ENCODE assay signal across 22 mouse cellular contexts in genomic region chr4:124016401-124016800, GRCm38 (mm10).
DNase-seq lines count a peak whose midpoint lies in the region; ATAC-seq and TF ChIP-seq lines count a peak whose summit lies in the region.
"Had no signal": no experiment of that assay in that cellular context is flagged by ENCODE, and none has a peak within 500 bp of the region (broad histone marks: within the 10 kb centered on the region; RNA-seq: fewer than 3 reads in every experiment).

No protein-coding gene starts in this region.

- no peak for ATAC-seq in liver, postnatal 0 days
- ATAC-seq: intestine, embryonic 16.5 days had no signal

- WGBS in liver, adult 2 months, result 25% methylated on average over 3 of the region's 3 CpGs
- WGBS in liver, postnatal 0 days (ENCODE audit: insufficient replicate concordance), result 68% methylated on average over 3 of the region's 3 CpGs

- no peak overlapping the region for H3K4me3 ChIP-seq in liver, adult 2 months (ENCODE audit: insufficient read depth, low read depth, low read length)
- no peak overlapping the region for H3K4me3 ChIP-seq in liver, postnatal 0 days (ENCODE audit: low read depth, low read length)
- H3K4me3 ChIP-seq: heart, adult 2 months; kidney, embryonic 15.5 days; limb, embryonic 13.5 days had no signal

- H3K9me3 ChIP-seq in liver, postnatal 0 days (ENCODE audit: low read length), result no peaks in the 10 kb centered on the region
- H3K9me3 ChIP-seq: kidney, embryonic 15.5 days; limb, embryonic 13.5 days had no signal

- no peak overlapping the region for H3K9ac ChIP-seq in liver, adult 2 months (ENCODE audit: low read depth, low read length)
- H3K9ac ChIP-seq in liver, postnatal 0 days (replicated peaks), result no peak overlapping the region
- H3K9ac ChIP-seq: hindbrain, embryonic 14.5 days; kidney, embryonic 15.5 days; limb, embryonic 13.5 days; liver, embryonic 14.5 days had no signal

- H3K27me3 ChIP-seq in liver, adult 2 months (ENCODE audit: control insufficient read depth, insufficient read depth, low read length), result no peaks in the 10 kb centered on the region
- no peaks in the 10 kb centered on the region for H3K27me3 ChIP-seq in liver, postnatal 0 days (ENCODE audit: insufficient read depth, low read length)
- H3K27me3 ChIP-seq: kidney, embryonic 15.5 days; limb, embryonic 13.5 days had no signal

- no peak overlapping the region for H3K4me2 ChIP-seq in liver, postnatal 0 days (ENCODE audit: low read depth, low read length)
- H3K4me2 ChIP-seq: hindbrain, embryonic 14.5 days; kidney, embryonic 15.5 days; limb, embryonic 13.5 days; midbrain, embryonic 11.5 days had no signal

- no peak for TF ChIP-seq CTCF in liver, adult 2 months (IDR thresholded peaks at IDR 0.05; ENCODE audit: low read depth, low read length)
- TF ChIP-seq CTCF in liver, postnatal 0 days (IDR thresholded peaks at IDR 0.05; ENCODE audit: low read depth), result no peak

- TF ChIP-seq EP300 in liver, postnatal 0 days (IDR thresholded peaks at IDR 0.05; ENCODE audit: low read depth), result no peak

- TF ChIP-seq POLR2A in liver, adult 2 months (IDR thresholded peaks at IDR 0.05; ENCODE audit: extremely low read depth, insufficient read depth, low read length), result no peak

- peak; percentile 30 for DNase-seq in adrenal gland, adult 2 months
- DNase-seq in adrenal gland, postnatal 4 days (ENCODE audit: low spot score in 2 of 2), result no peak
- DNase-seq in liver, adult 2 months (ENCODE audit: extremely low read depth, low read depth, low spot score), result peak; percentile 95
- DNase-seq in liver, postnatal 0 days, result no peak
- DNase-seq in NIH3T3 (ENCODE audit: low read depth), result peak; percentile 24
- peak; percentile 39 for DNase-seq in lung, postnatal 36 days
- no peak for DNase-seq in gastrocnemius, postnatal 4 days (ENCODE audit: low spot score in 2 of 2)
- no peak for DNase-seq in cerebellum, postnatal 36 days
- DNase-seq: cerebellum, adult 2 months; gastrocnemius, postnatal 10 days; heart, adult 2 months; heart, postnatal 36 days; kidney, postnatal 4 days; retina, postnatal 1 day; thymus, postnatal 14 days had no signal

- no peaks in the 10 kb centered on the region for H3K36me3 ChIP-seq in liver, adult 2 months (ENCODE audit: control insufficient read depth, insufficient read depth, low read length)
- H3K36me3 ChIP-seq in liver, postnatal 0 days (replicated peaks; ENCODE audit: insufficient read depth, low read length), result no peaks in the 10 kb centered on the region
- H3K36me3 ChIP-seq: kidney, embryonic 15.5 days; limb, embryonic 13.5 days had no signal

- H3K79me2 ChIP-seq in liver, adult 2 months (ENCODE audit: control insufficient read depth, insufficient read depth, low read length), result no peaks in the 10 kb centered on the region

- no peak overlapping the region for H3K27ac ChIP-seq in liver, adult 2 months (replicated peaks; ENCODE audit: insufficient read depth, low read depth, low read length)
- H3K27ac ChIP-seq in liver, postnatal 0 days (ENCODE audit: low read depth), result no peak overlapping the region
- H3K27ac ChIP-seq: heart, adult 2 months; hindbrain, embryonic 14.5 days; kidney, embryonic 15.5 days; limb, embryonic 13.5 days; liver, embryonic 14.5 days; stomach, postnatal 0 days had no signal

- peaks cover 5% of the 10 kb centered on the region; the same call in 1 of the 2 replicates for H3K4me1 ChIP-seq in liver, adult 2 months (ENCODE audit: control insufficient read depth, insufficient read depth, low read length)
- no peaks in the 10 kb centered on the region for H3K4me1 ChIP-seq in liver, postnatal 0 days (ENCODE audit: insufficient read depth)
- H3K4me1 ChIP-seq: kidney, embryonic 15.5 days; limb, embryonic 13.5 days had no signal

Comparison
In these comparisons a context has a peak if more than half of its experiments do, and no peak if none do; other contexts are left out.
1. DNase-seq: peak in adrenal gland, adult 2 months (single experiment), liver, adult 2 months (single experiment), NIH3T3 (single experiment) and lung, postnatal 36 days (single experiment); none in adrenal gland, postnatal 4 days (0 of 2), liver, postnatal 0 days (single experiment), gastrocnemius, postnatal 4 days (0 of 2) and cerebellum, postnatal 36 days (0 of 2).